Mouse (Mus musculus) neutrophil, adult 5-6 weeks (primary cell): ENCODE results near the gene Cd2bp2. TPM values are rescaled to one million over a fixed set of nuclear protein-coding genes. Genes with fewer than 3 reads are reported as not detected.

Experiments used
- ATAC-seq: fragments of 151-379, 151-347 bp; 2 replicates; pipeline ENCODE4 v1.8.0; 2017; ENCODE audit warnings: mild to moderate bottlenecking, moderate TSS enrichment; ENCODE audit not compliant: insufficient number of reproducible peaks, poor library complexity, low FRiP score, severe bottlenecking; ENCODE audit errors: extremely low read depth
- total RNA-seq: library from RNA; stranded (forward); fragments of 200-1000 nt; gene quantifications from 2 replicates; pipeline ENCODE4 v1.2.3, GENCODE M21; 2017

Cd2bp2 gene
- total RNA-seq: 54.4 and 58.3 TPM in 2 replicates

- ATAC-seq: peak; percentile 94
Measured at GRCm38 (mm10) chr7:127195544-127196295, at the start of gene Cd2bp2. Gene Cd2bp2, minus strand, starts transcription at chr7:127196050.

- 0 out of 2 replicates have a peak, but pooled peaks have one; percentile 4 for ATAC-seq
Measured at GRCm38 (mm10) chr7:127244658-127245510, 49.0 kb upstream of the Cd2bp2 start.

- peak; percentile 91 for ATAC-seq
Measured at GRCm38 (mm10) chr7:127243870-127244657, 48.2 kb upstream of the Cd2bp2 start, which contains the start of gene Zfp771. Gene Zfp771, plus strand, starts transcription at chr7:127244274.

- no peak for ATAC-seq
Measured at GRCm38 (mm10) chr7:127243361-127243867, 47.6 kb upstream of the Cd2bp2 start.

- ATAC-seq: no peak
Measured at GRCm38 (mm10) chr7:127234777-127235176, 38.9 kb upstream of the Cd2bp2 start.

GRCm38 (mm10) chr7:127233765-127234164 lies 37.9 kb upstream of the Cd2bp2 start:
- no peak for ATAC-seq

- ATAC-seq: no peak
Measured at GRCm38 (mm10) chr7:127233368-127233749, 37.5 kb upstream of the Cd2bp2 start.

GRCm38 (mm10) chr7:127232622-127233367 lies 36.9 kb upstream of the Cd2bp2 start, which contains the start of the genes Zfp553 and Sept1:
Gene Zfp553, plus strand, starts transcription at chr7:127233061.
Gene Sept1, minus strand, starts transcription at chr7:127233130.
- peak; percentile 54 for ATAC-seq

- ATAC-seq: no peak
Measured at GRCm38 (mm10) chr7:127231826-127232621, 36.2 kb upstream of the Cd2bp2 start.

GRCm38 (mm10) chr7:127231376-127231775 lies 35.5 kb upstream of the Cd2bp2 start:
- ATAC-seq: no peak

- peak; percentile 79 for ATAC-seq
Measured at GRCm38 (mm10) chr7:127228615-127229303, 32.9 kb upstream of the Cd2bp2 start.

- no peak for ATAC-seq
Measured at GRCm38 (mm10) chr7:127225147-127225995, 29.5 kb upstream of the Cd2bp2 start.

GRCm38 (mm10) chr7:127224616-127225015 lies 28.8 kb upstream of the Cd2bp2 start:
- no peak for ATAC-seq

GRCm38 (mm10) chr7:127223515-127224478 lies 27.9 kb upstream of the Cd2bp2 start:
- ATAC-seq: no peak

- ATAC-seq: no peak
Measured at GRCm38 (mm10) chr7:127223106-127223505, 27.3 kb upstream of the Cd2bp2 start.
